Mouse (Mus musculus) right cerebral cortex, adult 18-20 months (tissue): ENCODE measurements around the gene Sap30bp.

ENCODE experiments used
- DNase-seq: peaks from one replicate; pipeline ENCODE4 v3.0.0; 2022; ENCODE audit warnings: mixed read lengths

The Sap30bp gene

GRCm38 (mm10) chr11:115933108-115933746, at the start of gene Sap30bp, which contains the start of gene Recql5:
Gene Sap30bp (plus strand): TSS chr11:115933282.
Gene Recql5 (minus strand): TSS chr11:115933477.
- DNase-seq, result peak; percentile 98

GRCm38 (mm10) chr11:115884361-115884760, 48.7 kb upstream of the Sap30bp start:
- no peak for DNase-seq

GRCm38 (mm10) chr11:115885281-115885680, 47.8 kb upstream of the Sap30bp start:
- DNase-seq, result no peak

GRCm38 (mm10) chr11:115886446-115886845, 46.6 kb upstream of the Sap30bp start:
- DNase-seq, result no peak

GRCm38 (mm10) chr11:115888020-115888419, 45.1 kb upstream of the Sap30bp start:
- DNase-seq, result no peak

- DNase-seq, result no peak
These were observed 43.9 kb upstream of the Sap30bp start for GRCm38 (mm10) chr11:115889159-115889558.

- DNase-seq, result no peak
These were observed 40.9 kb upstream of the Sap30bp start for GRCm38 (mm10) chr11:115892213-115892612.

GRCm38 (mm10) chr11:115893071-115893470, 40.0 kb upstream of the Sap30bp start:
- no peak for DNase-seq

GRCm38 (mm10) chr11:115894755-115895520, 38.1 kb upstream of the Sap30bp start:
- DNase-seq, result no peak

- no peak for DNase-seq
These were observed 34.6 kb upstream of the Sap30bp start for GRCm38 (mm10) chr11:115898446-115898845.

- peak; percentile 68 for DNase-seq
These were observed 34.2 kb upstream of the Sap30bp start for GRCm38 (mm10) chr11:115898886-115899285.

GRCm38 (mm10) chr11:115899486-115900266, 33.4 kb upstream of the Sap30bp start, which contains the start of gene Smim5:
Gene Smim5 (plus strand): TSS chr11:115899966.
- no peak for DNase-seq

- DNase-seq, result no peak
These were observed 32.3 kb upstream of the Sap30bp start for GRCm38 (mm10) chr11:115900561-115901337.

GRCm38 (mm10) chr11:115901338-115902161, 31.5 kb upstream of the Sap30bp start:
- DNase-seq, result no peak

GRCm38 (mm10) chr11:115902177-115902576, 30.9 kb upstream of the Sap30bp start:
- no peak for DNase-seq

GRCm38 (mm10) chr11:115902831-115903230, 30.3 kb upstream of the Sap30bp start:
- DNase-seq, result no peak

GRCm38 (mm10) chr11:115903384-115904230, 29.5 kb upstream of the Sap30bp start:
- DNase-seq, result no peak

GRCm38 (mm10) chr11:115904231-115904955, 28.7 kb upstream of the Sap30bp start:
- no peak for DNase-seq

- peak; percentile 31 for DNase-seq
These were observed 27.9 kb upstream of the Sap30bp start for GRCm38 (mm10) chr11:115904956-115905790.
